Mouse (Mus musculus) stomach, embryonic 14.5 days (tissue): ENCODE data around the gene Adamtsl3. TPM values are rescaled to one million over a fixed set of nuclear protein-coding genes. Genes with fewer than 3 reads are reported as not detected.

Experiments
- ATAC-seq: fragments of 200-750 bp; cut with Nextera tagmentation; 2 replicates; pipeline ENCODE4 v1.8.0; 2017; ENCODE audit warnings: low read depth, moderate TSS enrichment; ENCODE audit not compliant: insufficient number of reproducible peaks, insufficient read depth, low FRiP score
- H3K27ac ChIP-seq: fragments of 300-500 bp; sonication (generic); 2 replicates; pipeline ENCODE4 v1.5.1; 2014; ENCODE audit warnings: mild to moderate bottlenecking, low read length, moderate library complexity, mixed read lengths
- H3K27me3 ChIP-seq: fragments of 300-500 bp; sonication (generic); 2 replicates; pipeline ENCODE4 v1.6.1; 2014; ENCODE audit warnings: low read length, control low read depth, mixed read lengths; ENCODE audit not compliant: control insufficient read depth, insufficient read depth
- H3K36me3 ChIP-seq: fragments of 300-500 bp; sonication (generic); 2 replicates; pipeline ENCODE4 v1.6.1; 2014; ENCODE audit warnings: mild to moderate bottlenecking, control low read depth, low read length, moderate library complexity, mixed read lengths; ENCODE audit not compliant: control insufficient read depth, insufficient read depth
- H3K4me1 ChIP-seq: fragments of 300-500 bp; sonication (generic); 2 replicates; pipeline ENCODE4 v1.6.1; 2014; ENCODE audit warnings: low read length, control low read depth, mixed read lengths; ENCODE audit not compliant: control insufficient read depth, insufficient read depth
- H3K4me2 ChIP-seq: fragments of 300-500 bp; sonication (generic); replicated peaks from 2 replicates; pipeline ENCODE4 v1.6.1; 2014; ENCODE audit warnings: low read depth, low read length, control low read depth
- H3K4me3 ChIP-seq: fragments of 300-500 bp; sonication (generic); 2 replicates; pipeline ENCODE4 v1.5.1; 2014; ENCODE audit warnings: low read depth, low read length, control low read depth
- H3K9ac ChIP-seq: fragments of 300-500 bp; sonication (generic); replicated peaks from 2 replicates; pipeline ENCODE4 v1.6.1; 2014; ENCODE audit warnings: low read depth, mild to moderate bottlenecking, control low read depth, low read length, moderate library complexity, mixed read lengths
- H3K9me3 ChIP-seq: fragments of 300-500 bp; sonication (generic); 2 replicates; pipeline ENCODE4 v1.6.1; 2016; ENCODE audit warnings: low read depth, low read length, control low read depth; ENCODE audit not compliant: control insufficient read depth
- WGBS: fragments of 180-500 bp; shearing (Covaris S2); extraction: QIAGEN DNeasy Blood & Tissue Kit; methylation state at CpG from one replicate; pipeline ENCODE4 v1.1.7; 2014; 5-methylcytosine and 5-hydroxymethylcytosine counted together
- polyA plus RNA-seq: library from polyadenylated mRNA; unstranded; fragments of >200 nt; fragmentation: Nextera tagmentation; extraction: Ambion mirVana; gene quantifications from 2 replicates; pipeline ENCODE4 v1.2.1, GENCODE M21; 2014

Adamtsl3 gene
- polyA plus RNA-seq, 1 experiment from 2014 or later, result 1.5 TPM

DNA sequence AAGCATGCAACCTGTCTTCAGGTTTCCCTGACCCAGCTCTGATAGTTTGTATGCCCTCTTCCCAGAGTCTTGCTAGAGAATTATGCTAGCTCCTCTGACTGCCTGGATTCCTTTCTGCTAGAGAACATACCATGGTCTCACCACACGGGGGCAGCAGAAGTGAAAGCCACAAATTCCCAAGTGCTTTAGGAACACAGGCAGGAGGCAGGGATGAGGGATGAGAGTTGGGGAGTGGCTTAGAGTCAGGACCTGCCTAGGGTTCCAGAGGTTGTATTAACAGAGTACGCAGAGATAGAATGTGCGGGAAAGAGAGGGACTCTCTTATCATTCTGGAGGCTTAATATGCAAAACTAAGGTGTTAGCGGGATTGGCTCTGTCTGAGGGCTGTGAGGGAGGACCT is 168.6 kb downstream of the Adamtsl3 start:
- 16% methylated on average over 4 of the region's 4 CpGs for WGBS
- Histone ChIP-seq H3K4me2 (no peak overlapping the region), H3K27ac (no peak overlapping the region), H3K9me3 (no peaks in the 10 kb centered on the region), H3K4me1 (no peaks in the 10 kb centered on the region), H3K36me3 (no peaks in the 10 kb centered on the region), H3K9ac (no peak overlapping the region), H3K27me3 (no peaks in the 10 kb centered on the region), H3K4me3 (no peak overlapping the region)
- no peak for ATAC-seq

DNA sequence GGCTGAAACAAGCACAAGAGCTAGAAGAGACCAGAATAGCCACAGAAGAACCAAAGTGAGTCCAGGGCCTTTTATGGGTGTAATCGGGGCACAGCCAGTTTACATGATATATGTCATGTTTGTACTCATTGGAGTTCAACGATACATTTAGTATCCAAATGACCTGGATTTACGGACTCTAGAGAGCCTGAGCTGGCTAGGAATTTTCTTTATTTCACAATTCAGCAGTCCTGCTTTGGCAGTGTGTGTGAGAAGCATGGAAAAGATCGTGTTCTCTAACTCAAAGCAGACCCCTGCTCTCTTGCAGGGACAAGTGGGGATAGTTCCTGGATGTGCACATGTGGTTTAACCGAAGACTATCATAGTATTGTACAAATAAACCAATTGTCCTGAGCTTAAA is 195.1 kb downstream of the Adamtsl3 start:
- no peaks in the 10 kb centered on the region for H3K27me3 ChIP-seq
- H3K9me3 ChIP-seq, result no peaks in the 10 kb centered on the region
- H3K4me1 ChIP-seq, result peaks cover 7% of the 10 kb centered on the region; the same call in 1 of the 2 replicates
- no peak overlapping the region for H3K27ac ChIP-seq
- no peak overlapping the region for H3K9ac ChIP-seq
- ATAC-seq, result no peak
- WGBS, result 54% methylated on average over 5 of the region's 5 CpGs
- no peak overlapping the region for H3K4me2 ChIP-seq
- no peak overlapping the region for H3K4me3 ChIP-seq
- no peaks in the 10 kb centered on the region for H3K36me3 ChIP-seq

DNA sequence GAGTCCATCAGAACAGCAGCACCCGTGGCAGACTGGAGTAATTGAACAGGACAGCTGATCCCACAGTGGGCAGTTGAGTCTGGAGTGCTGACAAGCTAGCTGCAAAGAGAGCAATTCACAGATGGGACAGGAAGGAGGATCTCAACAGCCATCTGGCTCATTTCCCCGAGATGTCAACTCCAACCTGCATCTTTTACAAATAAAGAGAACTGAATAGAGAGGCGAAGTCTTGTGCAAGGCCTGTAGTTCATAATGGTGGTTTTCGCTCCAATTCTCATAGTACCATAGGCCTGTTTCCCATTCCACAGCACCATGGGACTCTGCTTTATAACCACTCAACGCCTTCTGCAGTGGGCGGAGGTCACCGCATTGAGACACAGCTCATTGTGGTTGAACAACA is 195.9 kb downstream of the Adamtsl3 start:
- Histone ChIP-seq H3K4me1 (peaks cover 7% of the 10 kb centered on the region; the same call in 1 of the 2 replicates), H3K9me3 (no peaks in the 10 kb centered on the region), H3K9ac (no peak overlapping the region), H3K4me3 (no peak overlapping the region), H3K27ac (no peak overlapping the region), H3K4me2 (no peak overlapping the region), H3K27me3 (no peaks in the 10 kb centered on the region), H3K36me3 (no peaks in the 10 kb centered on the region)
- 80% methylated on average over 7 of the region's 7 CpGs for WGBS
- no peak for ATAC-seq

DNA sequence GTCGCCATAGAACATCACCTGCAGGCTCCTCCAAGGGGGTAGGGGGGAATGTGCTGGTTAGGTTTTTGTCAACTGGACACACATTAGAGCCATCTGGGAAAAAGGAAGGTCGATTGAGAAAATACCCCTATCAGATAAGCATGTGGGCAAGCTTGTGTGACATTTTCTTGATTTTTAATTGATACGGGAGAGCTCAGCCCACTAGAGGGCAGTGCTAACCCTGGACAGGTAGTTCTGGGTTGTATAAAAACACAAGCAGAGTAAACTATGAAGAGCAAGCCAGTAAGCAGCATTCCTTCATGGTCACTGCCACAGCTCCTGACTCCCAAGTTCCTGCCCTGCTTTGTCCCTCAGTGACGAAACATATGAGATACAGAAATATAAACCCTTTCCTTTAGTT is 197.7 kb downstream of the Adamtsl3 start:
- no peaks in the 10 kb centered on the region for H3K27me3 ChIP-seq
- 75% methylated on average over 4 of the region's 4 CpGs for WGBS
- peaks cover 7% of the 10 kb centered on the region; the same call in 1 of the 2 replicates for H3K4me1 ChIP-seq
- H3K4me3 ChIP-seq, result no peak overlapping the region
- no peak overlapping the region for H3K4me2 ChIP-seq
- H3K9ac ChIP-seq, result no peak overlapping the region
- no peak for ATAC-seq
- no peaks in the 10 kb centered on the region for H3K36me3 ChIP-seq
- no peak overlapping the region for H3K27ac ChIP-seq
- H3K9me3 ChIP-seq, result no peaks in the 10 kb centered on the region

DNA sequence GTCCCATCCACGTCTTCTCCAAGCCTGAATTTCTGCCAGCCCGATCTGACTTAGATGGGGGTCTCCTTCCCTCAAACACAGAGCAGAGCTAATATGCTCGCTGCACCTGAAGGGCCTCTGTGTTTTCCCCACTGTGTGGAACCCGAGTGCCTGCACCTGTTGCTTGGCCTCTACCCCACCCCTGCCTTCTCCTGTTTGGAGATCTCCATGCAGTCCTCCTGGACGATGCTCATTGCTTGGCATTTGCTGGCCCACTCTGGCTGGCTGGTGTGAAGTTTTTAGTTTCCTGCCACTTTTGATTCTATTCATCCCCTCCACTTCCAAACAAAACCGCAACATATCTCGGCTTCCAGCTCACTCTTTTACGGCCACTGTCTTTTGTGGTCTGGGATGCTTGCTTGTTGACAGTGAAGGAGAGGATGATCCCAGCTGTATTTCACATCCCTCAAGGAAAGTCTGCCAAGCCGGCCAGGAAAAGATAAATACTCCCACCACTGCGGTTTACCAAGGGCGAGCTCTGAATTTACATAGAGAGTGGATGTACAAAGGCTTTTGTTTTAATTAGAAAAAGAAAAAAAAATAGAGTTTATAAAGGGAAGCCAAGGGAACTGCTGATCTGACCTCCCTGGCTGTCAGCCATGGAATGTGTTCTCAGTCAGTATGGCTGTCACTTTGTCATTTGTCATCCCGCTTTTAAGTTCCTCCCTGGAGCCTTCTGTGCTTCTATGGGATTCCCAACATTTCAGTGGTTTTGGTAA is 198.4 kb downstream of the Adamtsl3 start:
- Histone ChIP-seq H3K9me3 (no peaks in the 10 kb centered on the region), H3K4me1 (peaks cover 7% of the 10 kb centered on the region; the same call in 1 of the 2 replicates), H3K36me3 (no peaks in the 10 kb centered on the region), H3K27ac (no peak overlapping the region; the same call in 1 of the 2 replicates), H3K9ac (no peak overlapping the region), H3K27me3 (no peaks in the 10 kb centered on the region), H3K4me3 (no peak overlapping the region), H3K4me2 (no peak overlapping the region)
- WGBS, result 34% methylated on average over 12 of the region's 12 CpGs
- peak; percentile 65; the same call in 1 of the 2 replicates for ATAC-seq

DNA sequence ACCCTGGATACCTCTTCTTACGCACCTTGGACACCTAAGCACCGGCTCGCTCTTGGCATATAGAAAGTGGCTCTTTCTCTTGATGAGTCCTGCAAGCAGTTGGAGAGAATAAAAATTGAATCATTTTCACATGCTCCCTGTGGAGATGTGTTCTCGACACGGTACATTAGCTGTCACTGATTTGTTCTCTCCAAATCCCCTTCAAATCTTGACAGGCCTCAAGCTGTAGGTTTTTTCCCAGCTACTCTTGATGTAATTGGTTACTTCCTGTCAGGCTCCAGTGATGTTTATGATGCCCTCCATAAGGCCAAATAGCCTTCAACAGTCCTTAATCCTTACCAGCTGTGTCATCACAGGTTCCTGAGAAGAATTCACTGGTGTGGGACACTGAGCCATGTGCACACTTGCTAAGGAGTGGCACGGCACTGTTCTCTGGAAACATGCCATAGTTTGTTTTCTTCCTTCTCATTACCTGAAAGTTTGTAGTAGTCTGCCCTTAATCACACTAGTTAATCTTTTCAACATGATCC is 209.0 kb downstream of the Adamtsl3 start:
- 65% methylated on average over 6 of the region's 6 CpGs for WGBS
- Histone ChIP-seq H3K36me3 (no peaks in the 10 kb centered on the region), H3K4me2 (no peak overlapping the region), H3K9ac (no peak overlapping the region), H3K4me1 (no peaks in the 10 kb centered on the region), H3K4me3 (no peak overlapping the region), H3K9me3 (no peaks in the 10 kb centered on the region), H3K27me3 (no peaks in the 10 kb centered on the region), H3K27ac (no peak overlapping the region)
- ATAC-seq, result no peak

DNA sequence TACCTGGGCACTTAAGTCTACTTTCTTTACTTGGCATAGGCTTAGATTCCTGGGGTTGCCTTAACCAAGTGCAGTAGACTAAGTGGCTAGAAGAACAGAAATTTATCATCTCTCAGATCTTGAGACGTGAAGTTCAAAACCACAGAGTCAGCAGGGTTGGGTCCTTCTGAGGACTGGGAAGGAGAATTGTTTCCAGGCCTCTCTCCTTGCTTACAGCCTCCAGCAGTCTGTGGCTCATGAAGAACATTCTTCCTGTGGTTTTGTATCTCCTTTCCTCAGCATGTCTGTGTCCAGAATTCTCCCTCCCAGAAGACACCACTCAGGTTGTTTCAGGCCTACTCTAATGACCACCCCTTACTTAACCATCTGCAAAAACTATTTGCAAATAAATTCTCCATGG is 216.5 kb downstream of the Adamtsl3 start:
- no peak for ATAC-seq
- no peak overlapping the region for H3K4me3 ChIP-seq
- H3K27ac ChIP-seq, result no peak overlapping the region
- 0 out of 2 replicates have a peak, but pooled peaks cover 2% of the 10 kb centered on the region for H3K4me1 ChIP-seq
- H3K9ac ChIP-seq, result no peak overlapping the region
- H3K4me2 ChIP-seq, result no peak overlapping the region
- H3K27me3 ChIP-seq, result no peaks in the 10 kb centered on the region
- no peaks in the 10 kb centered on the region for H3K9me3 ChIP-seq
- H3K36me3 ChIP-seq, result no peaks in the 10 kb centered on the region
- WGBS, result 66% methylated on average over 1 of the region's 1 CpGs

DNA sequence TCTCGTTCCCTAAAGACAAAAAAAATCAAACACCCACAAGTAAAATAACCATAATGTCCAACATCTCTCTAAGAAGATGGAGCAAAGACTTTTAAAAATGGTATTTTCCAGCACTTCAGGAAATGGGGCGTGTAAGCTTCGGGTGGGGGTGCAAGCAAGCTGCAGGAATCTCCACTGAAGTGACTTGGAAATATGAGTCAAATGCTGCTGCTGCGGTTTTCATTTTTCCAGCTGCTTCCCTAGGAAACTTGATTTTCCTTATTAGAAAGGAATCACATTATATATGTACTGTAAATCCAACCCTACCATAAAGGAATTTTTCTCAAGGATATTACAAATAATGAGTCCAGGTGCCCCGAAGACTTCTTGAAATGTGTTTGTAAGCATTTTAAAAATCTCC is 220.3 kb downstream of the Adamtsl3 start:
- H3K4me3 ChIP-seq, result no peak overlapping the region
- H3K4me2 ChIP-seq, result no peak overlapping the region
- no peaks in the 10 kb centered on the region for H3K36me3 ChIP-seq
- no peaks in the 10 kb centered on the region for H3K9me3 ChIP-seq
- ATAC-seq, result no peak
- 45% methylated on average over 5 of the region's 5 CpGs for WGBS
- H3K4me1 ChIP-seq, result 0 out of 2 replicates have a peak, but pooled peaks cover 2% of the 10 kb centered on the region
- H3K27ac ChIP-seq, result no peak overlapping the region
- H3K27me3 ChIP-seq, result no peaks in the 10 kb centered on the region
- H3K9ac ChIP-seq, result no peak overlapping the region
